Mouse (Mus musculus): ENCODE data around the gene Atf6.

Atf6 gene

GRCm38 (mm10) chr1:170702263-170702662, 165.3 kb downstream of the Atf6 start:
- no peak for DNase-seq

- DNase-seq, result no peak
These were observed 166.0 kb downstream of the Atf6 start for GRCm38 (mm10) chr1:170701582-170701981.

DNA sequence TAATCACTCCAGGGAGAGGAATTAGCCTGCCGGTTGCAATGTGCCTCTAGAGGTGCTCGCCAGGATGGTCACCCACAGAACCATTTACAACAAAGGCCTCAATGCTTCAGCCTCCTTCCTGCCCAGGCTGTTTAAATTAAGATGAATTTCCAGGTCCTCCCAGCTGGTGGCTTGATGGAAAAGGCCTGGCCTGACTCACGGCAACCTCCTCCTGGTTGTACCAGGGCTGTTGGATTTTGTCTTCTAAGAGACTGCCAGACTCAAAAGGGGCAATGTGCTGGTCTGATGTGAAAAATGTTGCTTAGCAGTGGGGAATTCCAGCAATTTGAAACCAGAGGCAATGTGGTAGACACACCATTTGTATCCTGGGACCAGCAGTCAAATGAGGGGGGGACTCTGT, 166.4 kb downstream of the Atf6 start:
- DNase-seq, result no peak

- no peak for DNase-seq
These were observed 167.0 kb downstream of the Atf6 start for GRCm38 (mm10) chr1:170700496-170701027.

DNA sequence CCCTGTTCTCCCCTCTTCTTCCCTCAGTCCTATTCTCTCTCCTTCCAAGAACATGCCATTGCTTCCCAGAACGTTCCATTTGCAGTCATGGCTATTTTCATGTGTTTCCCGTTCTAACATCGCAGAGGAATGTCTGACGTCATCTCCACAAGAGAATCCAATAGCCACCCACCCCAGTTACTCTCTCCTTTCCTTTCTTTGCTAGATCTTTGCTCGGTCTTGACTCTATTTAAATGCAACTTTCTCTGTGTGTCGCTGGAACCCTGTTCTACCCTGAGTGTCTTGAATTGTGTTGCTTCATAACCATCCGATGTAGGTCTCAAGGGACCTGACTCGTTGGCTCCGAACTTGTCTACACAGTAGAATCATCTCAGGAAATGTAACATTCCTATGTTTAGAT, 168.0 kb downstream of the Atf6 start:
- DNase-seq, result no peak

- DNase-seq, result no peak
These were observed 168.8 kb downstream of the Atf6 start for GRCm38 (mm10) chr1:170698771-170699170.

DNA sequence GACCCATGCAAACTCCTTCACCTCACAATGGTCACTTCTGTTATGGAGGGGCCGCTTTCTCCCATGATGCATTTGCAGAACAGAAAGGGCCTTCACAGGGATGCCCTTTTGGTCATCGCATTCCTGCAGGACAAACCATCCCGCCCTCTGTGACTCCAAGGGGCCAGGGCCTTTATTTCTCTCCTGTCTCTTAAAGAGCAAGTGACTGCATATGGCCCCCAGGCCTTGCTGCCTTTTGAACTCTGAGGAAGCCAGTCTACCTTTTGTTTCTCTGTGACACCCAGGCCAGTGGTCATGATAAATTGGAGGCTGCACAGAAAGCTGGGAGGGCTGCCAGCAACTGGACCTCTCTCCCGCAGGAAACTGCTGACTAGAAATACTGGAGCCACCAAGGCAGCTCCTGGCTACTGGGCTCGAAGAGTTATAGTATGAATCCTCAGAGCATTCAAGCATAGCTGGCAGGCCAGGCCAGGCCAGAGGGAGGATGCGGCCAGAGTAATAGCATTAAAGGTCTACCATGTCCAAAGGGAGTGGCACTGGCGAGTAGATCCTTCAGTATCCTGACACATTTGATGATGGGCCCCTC, 169.7 kb downstream of the Atf6 start:
- no peak for DNase-seq

DNA sequence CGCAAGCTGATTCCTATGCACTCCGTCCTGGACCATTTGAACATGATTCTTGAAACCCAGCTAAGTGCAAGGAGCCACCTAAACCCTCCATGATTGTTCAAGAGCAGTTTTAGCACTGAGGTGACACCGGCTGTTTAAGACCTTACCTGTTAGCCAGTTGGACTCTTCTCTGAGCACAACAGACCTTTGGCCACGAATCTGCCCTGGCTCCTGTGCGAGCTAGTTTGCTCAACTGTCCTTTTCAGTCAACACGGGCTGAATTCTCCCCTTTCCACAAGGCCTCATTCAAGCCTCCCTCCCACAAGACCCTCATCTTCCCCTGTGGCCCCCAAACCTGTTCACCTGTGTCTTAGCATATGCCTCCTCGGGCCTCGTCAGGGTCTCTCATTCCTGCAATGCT, 170.6 kb downstream of the Atf6 start:
- no peak for DNase-seq

- no peak for DNase-seq
These were observed 172.2 kb downstream of the Atf6 start for GRCm38 (mm10) chr1:170695326-170695725.

- peak; percentile 16 for DNase-seq
These were observed 172.7 kb downstream of the Atf6 start for GRCm38 (mm10) chr1:170694821-170695291.

GRCm38 (mm10) chr1:170691301-170691700, 176.3 kb downstream of the Atf6 start:
- DNase-seq, result no peak

GRCm38 (mm10) chr1:170689773-170690172, 177.8 kb downstream of the Atf6 start:
- no peak for DNase-seq

GRCm38 (mm10) chr1:170683863-170684262, 183.7 kb downstream of the Atf6 start:
- DNase-seq, result no peak

GRCm38 (mm10) chr1:170679624-170680023, 187.9 kb downstream of the Atf6 start:
- peak; percentile 33 for DNase-seq

- no peak for DNase-seq
These were observed 188.7 kb downstream of the Atf6 start for GRCm38 (mm10) chr1:170678861-170679260.

DNA sequence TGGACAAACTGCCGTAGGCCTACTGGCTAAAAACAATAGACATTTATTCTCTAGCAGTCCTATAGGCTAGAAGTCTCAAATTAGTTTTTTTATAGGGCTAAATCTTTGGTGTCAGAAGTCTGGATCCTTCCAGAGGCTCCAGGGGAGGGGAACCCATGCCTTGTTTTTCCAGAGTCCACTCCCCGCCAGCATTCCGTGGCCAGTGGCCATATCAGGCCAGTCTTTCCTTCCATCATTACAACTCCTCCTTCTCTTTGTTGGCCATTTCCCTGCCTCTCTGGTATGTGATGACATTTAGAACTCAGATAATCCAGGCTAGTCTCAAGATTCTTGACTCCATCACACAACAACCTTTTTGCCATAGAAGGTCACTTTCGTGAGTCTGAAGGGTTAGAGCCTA, 189.9 kb downstream of the Atf6 start:
- DNase-seq, result no peak

DNA sequence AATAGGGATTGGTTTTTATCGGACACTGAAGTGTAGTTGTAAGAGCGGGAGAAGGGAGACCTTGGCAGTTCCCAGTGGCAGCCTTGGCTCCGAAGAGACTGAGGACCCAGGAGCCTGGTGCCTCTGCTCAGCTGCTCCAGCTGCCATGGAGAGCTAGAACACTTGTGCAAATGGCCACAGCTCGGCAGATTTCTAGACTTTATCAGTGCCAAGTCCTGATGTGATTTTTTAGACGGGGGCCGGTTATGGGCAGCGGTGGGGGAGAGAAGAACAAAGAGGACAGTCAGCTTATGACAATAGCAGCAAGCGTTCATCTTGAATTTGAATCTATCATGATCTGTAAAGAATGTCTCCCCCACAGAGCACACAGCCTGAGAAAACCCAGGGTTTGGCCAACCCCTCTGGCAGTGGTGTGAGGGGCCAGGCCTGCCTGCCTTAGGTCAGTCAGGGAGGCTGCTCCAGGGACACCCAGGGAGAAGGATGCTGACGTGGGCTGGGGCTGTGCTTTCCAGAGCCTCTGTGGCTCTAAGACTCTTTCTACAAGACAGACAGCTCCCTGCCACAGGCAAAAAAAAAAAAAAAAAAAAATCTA, 193.3 kb downstream of the Atf6 start:
- no peak for DNase-seq

GRCm38 (mm10) chr1:170665200-170665599, 202.4 kb downstream of the Atf6 start:
- DNase-seq, result no peak

GRCm38 (mm10) chr1:170664620-170665185, 202.9 kb downstream of the Atf6 start:
- no peak for DNase-seq

DNA sequence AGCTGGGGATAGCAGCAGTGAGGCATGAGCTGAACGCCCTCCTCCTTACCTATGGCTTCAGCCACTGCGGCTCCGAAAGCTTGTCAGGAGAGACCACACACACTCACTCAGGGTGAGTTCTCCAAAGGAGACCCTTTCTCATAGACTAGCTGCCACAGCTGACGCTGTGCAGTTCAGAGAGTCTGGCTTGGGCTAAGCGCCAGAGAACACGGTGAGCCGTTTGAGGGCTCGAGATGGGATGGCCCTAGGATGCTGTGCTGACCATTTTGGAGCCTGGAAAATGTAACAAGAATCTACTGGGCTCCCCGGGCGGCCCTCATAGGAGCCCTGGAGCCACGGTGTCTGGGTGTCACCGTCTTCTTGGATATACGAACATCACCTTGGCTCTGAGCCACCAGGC, 208.3 kb downstream of the Atf6 start:
- DNase-seq, result no peak

DNA sequence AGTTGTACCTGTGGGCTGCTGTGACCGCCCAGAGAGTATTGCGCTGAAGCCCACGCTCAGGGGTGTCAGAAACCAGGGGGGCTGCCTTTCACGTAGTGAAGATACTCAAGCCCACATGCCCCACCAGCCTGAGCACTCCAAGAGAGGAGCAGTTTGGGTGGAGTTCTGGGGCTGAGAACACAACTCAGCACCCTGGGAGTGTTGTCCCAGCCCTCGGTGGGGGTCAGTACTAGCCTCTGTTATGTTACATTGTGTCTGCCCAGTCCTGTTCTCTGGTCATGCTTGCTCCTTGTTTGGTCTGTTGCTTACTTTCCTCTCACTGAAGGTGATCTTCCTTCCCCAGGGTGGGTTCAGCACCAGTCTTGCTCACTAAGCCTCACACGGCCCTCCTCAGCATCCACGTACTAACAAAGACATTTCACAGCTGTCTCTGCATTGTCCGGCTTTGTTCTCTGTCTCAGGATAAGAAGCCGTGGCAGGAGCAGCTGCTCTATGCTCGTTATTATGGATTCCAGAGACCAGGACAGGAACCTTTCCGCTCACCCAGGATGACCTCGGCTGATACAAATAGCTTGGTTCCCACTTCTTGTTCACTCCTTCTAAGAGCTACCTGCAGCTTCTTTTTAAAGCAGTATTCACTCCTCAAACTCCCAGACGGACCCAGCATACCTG, 209.8 kb downstream of the Atf6 start:
- no peak for DNase-seq

GRCm38 (mm10) chr1:170657228-170657521, 210.4 kb downstream of the Atf6 start:
- no peak for DNase-seq

DNA sequence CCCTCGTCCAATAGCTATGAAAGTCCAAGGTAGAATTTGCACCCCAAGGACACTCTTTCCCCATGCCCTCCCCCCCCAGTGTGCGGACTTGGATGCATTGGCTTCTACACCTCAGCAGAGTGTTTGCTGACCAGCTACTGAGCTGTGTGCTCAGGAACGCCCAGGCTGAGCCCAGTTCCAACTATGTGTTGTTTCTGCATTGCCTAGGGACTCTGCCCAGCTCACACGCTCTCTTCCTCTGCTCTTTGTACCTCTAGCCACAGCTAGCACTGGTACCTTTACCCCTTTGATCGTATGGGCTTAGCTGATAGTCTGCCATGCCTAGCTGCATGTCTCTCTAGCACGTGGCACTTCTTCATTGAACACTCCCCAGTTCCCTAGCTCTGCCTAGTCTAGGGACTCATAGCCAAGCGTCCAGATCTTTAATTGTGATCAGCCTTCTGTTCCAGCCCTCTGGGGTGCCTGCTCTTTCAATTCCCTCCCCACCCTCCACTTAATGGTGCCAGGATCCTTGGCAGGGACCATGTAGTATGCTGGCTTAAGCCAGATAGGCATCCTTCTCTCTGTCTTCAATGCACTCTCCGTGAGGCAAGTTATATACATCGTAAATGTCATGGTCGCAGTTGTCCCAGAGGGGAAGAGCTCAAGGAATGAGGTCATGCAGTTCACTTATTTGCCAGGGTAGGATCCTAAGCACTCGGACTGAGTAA, 210.9 kb downstream of the Atf6 start:
- DNase-seq, result no peak

All from cerebellum, adult 11-12 months (tissue).